In genomic region chr4:143380716-143381004, GRCm38 (mm10) we compare ENCODE assay signal across 10 mouse cellular contexts. TPM values are rescaled to one million over a fixed set of nuclear protein-coding genes. Genes with fewer than 3 reads are reported as not detected.
A peak's percentile ranks its signal among the peaks of the same experiment; 100 is the strongest.
DNase-seq lines count a peak whose midpoint lies in the region; TF ChIP-seq lines count a peak whose summit lies in the region.
"Had no signal": no experiment of that assay in that cellular context is flagged by ENCODE, and none has a peak within 500 bp of the region (broad histone marks: within the 10 kb centered on the region; RNA-seq: fewer than 3 reads in every experiment).

No protein-coding gene starts in this region.

- H3K4me3 ChIP-seq in kidney, adult 2 months (ENCODE audit: insufficient read depth, low read depth, low read length) = no peak overlapping the region
- H3K4me3 ChIP-seq: limb, embryonic 12.5 days had no signal

- DNase-seq in adrenal gland, adult 2 months = peak; percentile 12
- no peak for DNase-seq in adrenal gland, adult 8-10 months
- peak; percentile 16 for DNase-seq in kidney, adult 2 months
- DNase-seq in kidney, adult 11 months = no peak
- peak; percentile 30 for DNase-seq in urinary bladder, postnatal 14 days (ENCODE audit: low spot score)
- no peak for DNase-seq in urinary bladder, adult 2 months (ENCODE audit: low spot score)
- peak; percentile 71 for DNase-seq in kidney, postnatal 10 days
- peak; percentile 72 for DNase-seq in retina, embryonic 14.5 days (ENCODE audit: low spot score)

- H3K36me3 ChIP-seq in kidney, adult 2 months (ENCODE audit: control insufficient read depth, insufficient read depth, low read length) = no peaks in the 10 kb centered on the region
- H3K36me3 ChIP-seq: limb, embryonic 12.5 days had no signal

- peak; percentile 41 for TF ChIP-seq CTCF in kidney, adult 2 months (conservative IDR thresholded peaks at IDR 0.05; ENCODE audit: insufficient read depth, insufficient read length, low read depth, low read length)

- no peaks in the 10 kb centered on the region for H3K4me1 ChIP-seq in kidney, adult 2 months (ENCODE audit: control insufficient read depth, insufficient read depth, low read length)
- H3K4me1 ChIP-seq: limb, embryonic 12.5 days had no signal

- TF ChIP-seq POLR2A in kidney, adult 2 months (IDR thresholded peaks at IDR 0.05; ENCODE audit: low read depth, low read length) = no peak

- 2% methylated on average over 5 of the region's 5 CpGs for WGBS in kidney, adult 2 months

- H3K27ac ChIP-seq in kidney, adult 2 months (ENCODE audit: insufficient read depth, low read depth, low read length) = no peak overlapping the region
- H3K27ac ChIP-seq: limb, embryonic 12.5 days had no signal

- H3K27me3 ChIP-seq in kidney, adult 2 months (replicated peaks; ENCODE audit: control insufficient read depth, insufficient read depth, low read length) = no peaks in the 10 kb centered on the region; the same call in 1 of the 2 replicates

RNA-seq across cellular contexts. Expression of gene Pramel1, which starts 13.6 kb away (rescaled TPM):
- not detected for total RNA-seq in adrenal gland, adult 2 months (2021)
- polyA plus RNA-seq in adrenal gland, adult 2 months (2012; rRNA removed) = not detected in 2 replicates
- not detected for total RNA-seq in adrenal gland, adult 8-10 months (2022)
- polyA plus RNA-seq in kidney, adult 2 months (2012; rRNA removed) = not detected in 2 replicates
- not detected in 2 replicates for polyA plus RNA-seq in urinary bladder, adult 2 months (2012; rRNA removed)
- polyA plus RNA-seq: C2C12; limb, embryonic 12.5 days had no signal

RNA-seq across cellular contexts. Expression of gene Lrrc38, which starts 31.1 kb away (rescaled TPM):
- total RNA-seq in adrenal gland, adult 2 months (2021) = under 1 TPM; 0.20 to 0.24 TPM
- polyA plus RNA-seq in adrenal gland, adult 2 months (2012; rRNA removed) = 0.59 and 0.91 TPM in 2 replicates
- total RNA-seq in adrenal gland, adult 8-10 months (2022) = under 1 TPM; 0.29 to 0.70 (median 0.45) TPM
- 0.04 and 0.06 TPM in 2 replicates for polyA plus RNA-seq in kidney, adult 2 months (2012; rRNA removed)
- polyA plus RNA-seq in urinary bladder, adult 2 months (2012; rRNA removed) = 0.04 TPM in 1 of 2 replicates, not detected in the other
- polyA plus RNA-seq: C2C12 had no signal

RNA-seq across cellular contexts. Expression of gene Pramef8, which starts 31.6 kb away (rescaled TPM):
- total RNA-seq in adrenal gland, adult 2 months (2021) = 10 to 100 TPM in 1 of 2 experiments, 1 to 10 TPM in 1; 9.7 to 13.9 TPM
- polyA plus RNA-seq in adrenal gland, adult 2 months (2012; rRNA removed) = 3.3 and 4.3 TPM in 2 replicates
- 10 to 100 TPM; 12.1 to 15.1 (median 14.6) TPM for total RNA-seq in adrenal gland, adult 8-10 months (2022)
- polyA plus RNA-seq in kidney, adult 2 months (2012; rRNA removed) = 5.1 and 5.7 TPM in 2 replicates
- 9.2 and 10.6 TPM in 2 replicates for polyA plus RNA-seq in urinary bladder, adult 2 months (2012; rRNA removed)

Comparison
In these comparisons a context has a peak if more than half of its experiments do, and no peak if none do; other contexts are left out.
1. DNase-seq: peak in adrenal gland, adult 2 months (single experiment), kidney, adult 2 months (single experiment), urinary bladder, postnatal 14 days (single experiment), kidney, postnatal 10 days (single experiment) and retina, embryonic 14.5 days (single experiment); none in adrenal gland, adult 8-10 months (single experiment), kidney, adult 11 months (single experiment) and urinary bladder, adult 2 months (single experiment).